Mouse (Mus musculus) megakaryocyte, embryonic 14.5 days (primary cell): ENCODE results near the gene Col20a1.

Experiments
- FLI1 ChIP-seq: IDR thresholded peaks from 2 replicates; pipeline ENCODE4 v1.6.1; 2012; ENCODE audit warnings: low read length, inconsistent platforms, mixed read lengths
- GATA1 ChIP-seq: IDR thresholded peaks from 3 replicates; pipeline ENCODE4 v1.6.1; 2012; ENCODE audit warnings: mixed read lengths, low read length, inconsistent platforms, borderline replicate concordance

DNA sequence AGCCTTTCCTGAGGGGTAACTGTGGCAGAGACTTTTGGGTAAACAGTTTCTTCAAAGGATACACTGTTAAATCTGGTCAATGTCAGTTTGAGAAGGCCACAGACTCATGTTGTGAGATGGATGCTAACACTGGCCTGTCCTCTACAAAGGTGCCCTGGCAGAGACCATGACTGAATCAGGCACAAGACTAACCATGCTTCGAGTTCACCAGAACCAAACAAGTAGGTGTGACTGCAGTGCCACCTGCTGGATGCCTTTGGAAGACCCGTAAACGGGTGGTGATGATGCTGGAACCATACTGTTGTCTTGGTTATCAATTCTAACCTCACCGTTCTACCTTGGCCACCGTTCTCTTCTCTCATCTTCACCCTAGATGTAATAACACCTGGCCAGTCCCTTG, 73.8 kb downstream of the Col20a1 start:
- TF ChIP-seq GATA1, result no peak
- no peak for TF ChIP-seq FLI1
